Mouse (Mus musculus) embryonic fibroblast, embryonic 13.5 days (primary cell): Measurements from ENCODE around the gene Ficd.

Source experiments
- CTCF ChIP-seq: IDR thresholded peaks from 2 replicates; pipeline ENCODE4 v1.5.1; 2011; ENCODE audit warnings: mild to moderate bottlenecking, control low read depth, low read length, moderate library complexity, borderline replicate concordance; ENCODE audit not compliant: insufficient read depth
- POLR2A ChIP-seq: IDR thresholded peaks from 2 replicates; pipeline ENCODE4 v1.6.1; 2011; ENCODE audit warnings: low read depth, mild to moderate bottlenecking, control low read depth, low read length, moderate library complexity

GRCm38 (mm10) chr5:113725417-113725816 lies 10.2 kb upstream of the Ficd start:
- TF ChIP-seq POLR2A, result no peak
- TF ChIP-seq CTCF, result no peak
